Mouse (Mus musculus): Measurements from ENCODE around the gene Actl6b. TPM values are rescaled to one million over a fixed set of nuclear protein-coding genes. Genes with fewer than 3 reads are reported as not detected.
"Not testable (repeated sequence)": the region's sequence is repeated elsewhere in the genome, so short reads cannot be mapped to it uniquely, and the experiment has no call there.

Actl6b gene
- total RNA-seq, 2 experiments from 2014 or later, result not detected

- peak; percentile 15 for ATAC-seq (ENCODE audit: poor library complexity, severe bottlenecking)
Observed at GRCm38 (mm10) chr5:137600281-137600618, 46.9 kb downstream of the Actl6b start.

DNA sequence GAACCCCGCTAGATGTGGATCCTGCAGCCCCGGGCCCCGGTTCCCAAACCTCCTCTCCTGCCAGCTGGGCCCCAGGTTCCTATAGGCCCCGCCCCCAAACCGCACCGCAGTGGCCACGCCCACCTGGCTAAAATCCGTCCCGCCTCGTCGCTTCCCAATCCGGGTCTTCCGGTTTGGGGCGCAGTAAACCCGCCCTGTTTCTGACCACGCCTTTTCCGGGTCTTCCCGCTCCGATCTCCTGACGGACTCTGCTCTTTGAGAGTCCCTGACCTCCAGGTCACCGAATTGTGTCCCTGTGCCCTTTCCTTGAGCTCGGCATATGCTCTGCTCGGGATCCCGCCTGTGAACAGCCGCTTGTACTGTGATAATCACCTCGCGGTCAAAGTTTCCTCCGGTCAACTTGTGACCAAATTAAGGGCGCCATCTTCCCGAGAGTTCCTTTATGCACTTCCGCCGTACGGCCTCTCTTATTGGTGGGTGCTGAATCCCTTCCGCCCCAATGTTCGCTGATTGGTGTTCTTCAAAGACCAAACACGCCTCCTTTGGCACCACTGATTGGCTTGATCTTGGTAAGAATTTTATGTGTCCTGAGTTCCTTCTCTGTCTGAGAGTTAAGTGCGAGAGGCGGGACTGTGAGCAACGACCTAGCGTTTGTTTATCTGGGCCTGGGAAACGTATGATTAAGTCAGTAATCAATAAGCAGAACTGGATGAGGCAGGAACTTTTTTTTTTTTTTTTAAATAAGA is 47.5 kb downstream of the Actl6b start, which contains the start of gene Mospd3:
TSS of gene Mospd3 (minus strand) at position 440 of the 746 bp plus-strand sequence.
- ATAC-seq (ENCODE audit: poor library complexity, severe bottlenecking), result peak; percentile 88

- ATAC-seq (ENCODE audit: poor library complexity, severe bottlenecking), result 0 out of 2 replicates have a peak, but pooled peaks have one; percentile 4
Observed at GRCm38 (mm10) chr5:137601365-137601729, 48.0 kb downstream of the Actl6b start.

- no peak for ATAC-seq (ENCODE audit: poor library complexity, severe bottlenecking)
Observed at GRCm38 (mm10) chr5:137607860-137608653, 54.7 kb downstream of the Actl6b start.

GRCm38 (mm10) chr5:137608654-137609190 is 55.4 kb downstream of the Actl6b start:
- ATAC-seq (ENCODE audit: poor library complexity, severe bottlenecking), result no peak

DNA sequence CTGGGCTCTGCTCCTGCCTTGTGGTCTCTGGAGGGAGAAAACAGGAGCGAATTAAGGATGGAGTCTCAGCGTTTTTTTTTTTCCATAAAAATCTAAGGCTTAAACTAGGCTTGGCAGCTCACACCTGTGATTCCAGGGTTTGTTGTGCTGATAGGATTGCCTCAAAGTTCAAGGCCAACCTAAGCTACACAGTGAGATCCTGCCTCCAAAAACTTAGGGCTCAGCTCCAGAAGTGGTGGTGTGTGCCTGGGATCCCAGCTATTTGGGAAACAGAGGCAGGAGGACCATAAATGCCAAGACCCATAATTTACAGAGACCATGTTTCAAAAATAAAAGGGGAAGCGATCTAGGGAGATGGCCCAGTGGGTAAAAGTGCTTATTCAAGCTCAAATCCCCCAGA is 56.0 kb downstream of the Actl6b start:
- ATAC-seq (ENCODE audit: poor library complexity, severe bottlenecking), result no peak

- ATAC-seq (ENCODE audit: poor library complexity, severe bottlenecking), result no peak
Observed at GRCm38 (mm10) chr5:137610056-137610455, 56.7 kb downstream of the Actl6b start.

DNA sequence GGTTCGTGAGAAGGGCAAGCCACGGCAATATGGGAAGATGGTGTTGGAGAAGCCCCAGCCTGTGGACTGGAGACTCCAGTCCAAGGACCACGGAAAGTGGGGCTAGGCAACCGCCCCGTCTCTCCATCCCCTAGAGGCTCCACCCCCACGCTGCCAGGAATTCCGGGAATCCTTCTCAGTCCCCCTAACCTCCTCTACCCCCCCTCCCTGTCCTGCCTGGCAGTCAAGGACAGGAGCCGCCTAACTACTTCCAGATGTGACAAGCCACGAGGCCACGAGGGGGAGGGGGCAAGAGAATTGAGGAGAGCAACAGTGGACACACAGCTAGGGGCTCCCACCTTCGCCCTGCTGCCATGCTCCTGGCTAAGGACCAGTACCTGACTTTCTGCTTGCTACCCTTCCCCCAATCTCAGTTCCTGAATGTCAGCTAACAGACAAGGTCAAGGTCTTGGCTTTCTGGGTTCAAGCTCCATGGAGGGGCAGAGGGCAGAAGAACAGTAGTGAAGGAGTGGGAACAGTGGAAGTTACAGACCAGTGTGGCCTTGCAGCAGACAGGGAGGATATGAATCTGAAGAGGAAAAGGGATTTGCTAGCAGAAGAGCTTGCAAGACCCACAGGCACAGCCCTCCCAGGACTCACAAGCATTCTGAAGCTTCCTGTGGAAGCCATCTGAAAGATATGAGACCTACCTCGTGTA is 57.4 kb downstream of the Actl6b start:
- no peak for ATAC-seq (ENCODE audit: poor library complexity, severe bottlenecking)

- ATAC-seq (ENCODE audit: poor library complexity, severe bottlenecking), result no peak
Observed at GRCm38 (mm10) chr5:137611245-137611602, 57.9 kb downstream of the Actl6b start.

GRCm38 (mm10) chr5:137613076-137613475 is 59.8 kb downstream of the Actl6b start:
- no peak for ATAC-seq (ENCODE audit: poor library complexity, severe bottlenecking)

DNA sequence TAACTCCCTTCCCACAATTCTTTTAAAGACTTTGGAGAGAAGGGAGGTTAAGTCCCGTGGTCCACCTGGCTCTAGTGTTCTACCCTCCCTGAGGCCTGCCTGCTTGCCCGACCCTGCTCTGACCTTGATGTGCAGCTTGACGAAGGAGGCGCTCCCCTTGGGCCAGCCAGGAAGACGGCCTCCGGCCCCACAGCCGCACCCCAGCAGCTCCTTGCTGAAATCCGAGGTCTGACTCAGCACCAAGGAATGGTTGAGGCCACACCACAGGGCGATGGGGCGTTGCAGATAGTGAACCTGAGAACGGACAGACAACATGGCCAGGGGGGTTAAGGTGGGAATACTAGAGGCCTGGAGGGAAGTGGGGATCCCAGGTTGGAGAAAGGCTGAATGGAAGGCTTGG is 60.2 kb downstream of the Actl6b start, which contains the start of gene Pcolce:
TSS of gene Pcolce (minus strand) at position 235 of the 400 bp plus-strand sequence.
- no peak for ATAC-seq (ENCODE audit: poor library complexity, severe bottlenecking)

DNA sequence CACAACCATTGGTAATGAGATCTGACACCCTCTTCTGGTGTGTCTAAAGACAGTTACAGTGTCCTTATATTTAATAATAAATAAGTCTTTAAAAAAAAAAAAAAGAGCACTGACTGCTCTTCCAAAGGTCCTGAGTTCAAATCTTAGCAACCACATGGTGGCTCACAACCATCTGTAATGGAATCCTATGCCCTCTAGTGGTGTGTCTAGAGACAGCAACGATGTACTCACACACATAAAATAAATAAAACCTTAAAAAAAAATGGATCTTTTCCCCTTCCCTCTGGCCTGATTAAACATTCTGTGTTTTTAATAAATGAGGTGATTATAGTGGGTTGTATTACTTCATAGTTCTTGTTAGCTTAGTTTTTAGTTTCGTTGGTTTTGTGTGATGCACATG is 61.6 kb downstream of the Actl6b start:
- not testable (repeated sequence) for ATAC-seq (ENCODE audit: poor library complexity, severe bottlenecking)

GRCm38 (mm10) chr5:137615347-137615746 is 62.0 kb downstream of the Actl6b start:
- no peak for ATAC-seq (ENCODE audit: poor library complexity, severe bottlenecking)

Other genes with a start within 250 kb of the Actl6b start
- 71.9 and 97.1 TPM in 2 replicates for gene Srrt, start 245.8 kb upstream of the Actl6b start, total RNA-seq (2015)
- 158 and 222 TPM in 2 replicates for gene Srrt, start 245.8 kb upstream of the Actl6b start, total RNA-seq (2017)
- gene Trip6, start 239.1 kb upstream of the Actl6b start, total RNA-seq (2015), result 4.1 and 4.2 TPM in 2 replicates
- gene Trip6, start 239.1 kb upstream of the Actl6b start, total RNA-seq (2017), result 2.1 and 2.9 TPM in 2 replicates
- 12.8 and 13.4 TPM in 2 replicates for gene Slc12a9, start 219.9 kb upstream of the Actl6b start, total RNA-seq (2015)
- 20.9 and 21.6 TPM in 2 replicates for gene Slc12a9, start 219.9 kb upstream of the Actl6b start, total RNA-seq (2017)
- 0.16 TPM in 1 of 2 replicates, not detected in the other for gene Ephb4, start 203.4 kb upstream of the Actl6b start, total RNA-seq (2015)
- not detected in 2 replicates for gene Ephb4, start 203.4 kb upstream of the Actl6b start, total RNA-seq (2017)
- 0.04 TPM in 1 of 2 replicates, not detected in the other for gene Zan, start 76.5 kb upstream of the Actl6b start, total RNA-seq (2015)
- gene Zan, start 76.5 kb upstream of the Actl6b start, total RNA-seq (2017), result not detected in 2 replicates
- gene Pop7, start 51.0 kb upstream of the Actl6b start, total RNA-seq (2015), result 20.4 and 27.5 TPM in 2 replicates
- gene Pop7, start 51.0 kb upstream of the Actl6b start, total RNA-seq (2017), result 11.9 and 14.9 TPM in 2 replicates
- gene Gigyf1, start 35.0 kb upstream of the Actl6b start, total RNA-seq (2015), result 8.3 and 8.5 TPM in 2 replicates
- 5.6 and 5.9 TPM in 2 replicates for gene Gigyf1, start 35.0 kb upstream of the Actl6b start, total RNA-seq (2017)
- gene Epo, start 20.3 kb upstream of the Actl6b start, total RNA-seq (2015), result not detected in 2 replicates
- gene Epo, start 20.3 kb upstream of the Actl6b start, total RNA-seq (2017), result not detected in 2 replicates
- gene Gnb2, start 20.0 kb upstream of the Actl6b start, total RNA-seq (2015), result 393 and 449 TPM in 2 replicates
- 377 and 389 TPM in 2 replicates for gene Gnb2, start 20.0 kb upstream of the Actl6b start, total RNA-seq (2017)
- 0.89 and 1.0 TPM in 2 replicates for gene Tfr2, start 16.3 kb downstream of the Actl6b start, total RNA-seq (2015)
- 1.3 and 2.5 TPM in 2 replicates for gene Tfr2, start 16.3 kb downstream of the Actl6b start, total RNA-seq (2017)
- gene Mospd3, start 47.5 kb downstream of the Actl6b start, total RNA-seq (2015), result 60.5 and 64.2 TPM in 2 replicates
- gene Mospd3, start 47.5 kb downstream of the Actl6b start, total RNA-seq (2017), result 6.4 and 10.6 TPM in 2 replicates
- gene Pcolce, start 60.3 kb downstream of the Actl6b start, total RNA-seq (2015), result 0.40 and 1.0 TPM in 2 replicates
- 0.51 TPM in 1 of 2 replicates, not detected in the other for gene Pcolce, start 60.3 kb downstream of the Actl6b start, total RNA-seq (2017)
- 0.18 TPM in 1 of 2 replicates, not detected in the other for gene Fbxo24, start 75.5 kb downstream of the Actl6b start, total RNA-seq (2015)
- 0.37 TPM in 1 of 2 replicates, not detected in the other for gene Fbxo24, start 75.5 kb downstream of the Actl6b start, total RNA-seq (2017)
- gene Lrch4, start 75.6 kb downstream of the Actl6b start, total RNA-seq (2015), result 76.5 and 93.0 TPM in 2 replicates
- 57.1 and 66.7 TPM in 2 replicates for gene Lrch4, start 75.6 kb downstream of the Actl6b start, total RNA-seq (2017)
- gene Gm20605, start 75.7 kb downstream of the Actl6b start, total RNA-seq (2015), result 8.1 and 10.2 TPM in 2 replicates
- 5.7 and 18.8 TPM in 2 replicates for gene Gm20605, start 75.7 kb downstream of the Actl6b start, total RNA-seq (2017)
- 59.9 and 97.5 TPM in 2 replicates for gene Sap25, start 87.8 kb downstream of the Actl6b start, total RNA-seq (2015)
- 27.8 and 35.6 TPM in 2 replicates for gene Sap25, start 87.8 kb downstream of the Actl6b start, total RNA-seq (2017)
- not detected in 2 replicates for gene Irs3, start 92.2 kb downstream of the Actl6b start, total RNA-seq (2015)
- gene Irs3, start 92.2 kb downstream of the Actl6b start, total RNA-seq (2017), result not detected in 2 replicates
- gene Agfg2, start 131.2 kb downstream of the Actl6b start, total RNA-seq (2015), result 19.3 and 19.9 TPM in 2 replicates
- 16.6 and 18.3 TPM in 2 replicates for gene Agfg2, start 131.2 kb downstream of the Actl6b start, total RNA-seq (2017)
- 0.21 and 0.27 TPM in 2 replicates for gene Nyap1, start 188.1 kb downstream of the Actl6b start, total RNA-seq (2015)
- 0.84 and 1.1 TPM in 2 replicates for gene Nyap1, start 188.1 kb downstream of the Actl6b start, total RNA-seq (2017)
- gene Tsc22d4, start 192.2 kb downstream of the Actl6b start, total RNA-seq (2015), result 55.9 and 74.7 TPM in 2 replicates
- 112 and 113 TPM in 2 replicates for gene Tsc22d4, start 192.2 kb downstream of the Actl6b start, total RNA-seq (2017)
- 48.6 and 55.3 TPM in 2 replicates for gene Ppp1r35, start 225.3 kb downstream of the Actl6b start, total RNA-seq (2015)
- 34.1 and 40.1 TPM in 2 replicates for gene Ppp1r35, start 225.3 kb downstream of the Actl6b start, total RNA-seq (2017)
- gene Mepce, start 234.1 kb downstream of the Actl6b start, total RNA-seq (2015), result 20.9 and 24.0 TPM in 2 replicates
- gene Mepce, start 234.1 kb downstream of the Actl6b start, total RNA-seq (2017), result 16.2 and 22.8 TPM in 2 replicates
- gene Zcwpw1, start 234.3 kb downstream of the Actl6b start, total RNA-seq (2015), result 6.4 and 10.0 TPM in 2 replicates
- 16.1 and 18.1 TPM in 2 replicates for gene Zcwpw1, start 234.3 kb downstream of the Actl6b start, total RNA-seq (2017)

All from megakaryocyte, adult 5-6 weeks (primary cell).